Mouse (Mus musculus): ENCODE data around the gene Myo1c.

DNA sequence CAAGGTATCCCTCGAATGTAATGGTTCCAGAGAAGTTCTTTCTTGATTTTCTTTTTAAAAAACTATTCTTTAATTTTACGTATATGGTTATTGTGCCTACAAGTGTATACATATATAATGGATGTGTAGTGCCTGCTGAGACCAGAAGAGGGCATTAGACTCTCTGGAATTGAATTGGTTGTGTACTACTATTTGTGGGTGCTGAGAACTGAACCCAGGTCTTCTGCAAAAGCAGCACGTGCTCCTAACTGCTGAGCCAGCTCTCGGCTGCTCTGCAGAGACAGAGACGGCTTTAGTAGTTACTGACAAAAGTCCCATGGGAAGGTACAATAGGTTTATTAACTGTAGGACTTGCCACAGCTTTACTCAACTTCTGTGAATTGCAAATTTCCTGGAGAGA lies 34.2 kb downstream of the Myo1c start:
- TF ChIP-seq CTCF (conservative IDR thresholded peaks at IDR 0.05; ENCODE audit: low read length) (peak; percentile 50), NANOG (IDR thresholded peaks at IDR 0.05; ENCODE audit: borderline replicate concordance, low read length) (no peak), POU5F1 (IDR thresholded peaks at IDR 0.05; ENCODE audit: borderline replicate concordance, low read length) (no peak)
